Mouse (Mus musculus): ENCODE measurements around the gene Dnm3. TPM values are rescaled to one million over a fixed set of nuclear protein-coding genes. Genes with fewer than 3 reads are reported as not detected.

Gene Dnm3
- polyA plus RNA-seq (2012; rRNA removed) = 6.5 and 8.2 TPM in 2 replicates

- TF ChIP-seq POLR2A (IDR thresholded peaks at IDR 0.05; ENCODE audit: low read depth, low read length) = peak; percentile 72
- TF ChIP-seq CTCF (conservative IDR thresholded peaks at IDR 0.05; ENCODE audit: insufficient read depth, insufficient read length, low read depth, low read length) = peak; percentile 62; the same call in 1 of the 2 replicates
- Histone ChIP-seq H3K4me3 (ENCODE audit: insufficient read depth, low read depth, low read length) (peak within 1 kb of the TSS; percentile 72), H3K27ac (ENCODE audit: insufficient read depth, low read depth, low read length) (peak within 1 kb of the TSS; percentile 44; the same call in 1 of the 2 replicates), H3K4me1 (ENCODE audit: control insufficient read depth, insufficient read depth, low read length) (peaks cover 3% of the 10 kb centered on the region), H3K36me3 (ENCODE audit: control insufficient read depth, insufficient read depth, low read length) (no peaks in the 10 kb centered on the region), H3K27me3 (replicated peaks; ENCODE audit: control insufficient read depth, insufficient read depth, low read length) (no peaks in the 10 kb centered on the region)
- DNase-seq = peak; percentile 98
- under 1% methylated on average over 55 of the region's 56 CpGs for WGBS
These were observed at the start of gene Dnm3 for GRCm38 (mm10) chr1:162477246-162478209. Dnm3 (minus strand) TSS chr1:162478034.

- DNase-seq = peak; percentile 28
- Histone ChIP-seq H3K27me3 (replicated peaks; ENCODE audit: control insufficient read depth, insufficient read depth, low read length) (no peaks in the 10 kb centered on the region), H3K27ac (ENCODE audit: insufficient read depth, low read depth, low read length) (no peak overlapping the region), H3K4me3 (ENCODE audit: insufficient read depth, low read depth, low read length) (no peak overlapping the region), H3K36me3 (ENCODE audit: control insufficient read depth, insufficient read depth, low read length) (no peaks in the 10 kb centered on the region), H3K4me1 (ENCODE audit: control insufficient read depth, insufficient read depth, low read length) (no peaks in the 10 kb centered on the region)
- 43% methylated on average over 1 of the region's 1 CpGs for WGBS
- TF ChIP-seq POLR2A (IDR thresholded peaks at IDR 0.05; ENCODE audit: low read depth, low read length) (no peak), CTCF (conservative IDR thresholded peaks at IDR 0.05; ENCODE audit: insufficient read depth, insufficient read length, low read depth, low read length) (no peak)
These were observed 37.3 kb upstream of the Dnm3 start for GRCm38 (mm10) chr1:162515116-162515515.

GRCm38 (mm10) chr1:162510013-162510356 lies 32.2 kb upstream of the Dnm3 start:
- no peak for TF ChIP-seq CTCF (conservative IDR thresholded peaks at IDR 0.05; ENCODE audit: insufficient read depth, insufficient read length, low read depth, low read length)
- no peak for TF ChIP-seq POLR2A (IDR thresholded peaks at IDR 0.05; ENCODE audit: low read depth, low read length)
- Histone ChIP-seq H3K27me3 (replicated peaks; ENCODE audit: control insufficient read depth, insufficient read depth, low read length) (no peaks in the 10 kb centered on the region), H3K4me3 (ENCODE audit: insufficient read depth, low read depth, low read length) (no peak overlapping the region), H3K27ac (ENCODE audit: insufficient read depth, low read depth, low read length) (no peak overlapping the region), H3K36me3 (ENCODE audit: control insufficient read depth, insufficient read depth, low read length) (no peaks in the 10 kb centered on the region), H3K4me1 (ENCODE audit: control insufficient read depth, insufficient read depth, low read length) (no peaks in the 10 kb centered on the region)
- DNase-seq = no peak
- 91% methylated on average over 2 of the region's 2 CpGs for WGBS

DNA sequence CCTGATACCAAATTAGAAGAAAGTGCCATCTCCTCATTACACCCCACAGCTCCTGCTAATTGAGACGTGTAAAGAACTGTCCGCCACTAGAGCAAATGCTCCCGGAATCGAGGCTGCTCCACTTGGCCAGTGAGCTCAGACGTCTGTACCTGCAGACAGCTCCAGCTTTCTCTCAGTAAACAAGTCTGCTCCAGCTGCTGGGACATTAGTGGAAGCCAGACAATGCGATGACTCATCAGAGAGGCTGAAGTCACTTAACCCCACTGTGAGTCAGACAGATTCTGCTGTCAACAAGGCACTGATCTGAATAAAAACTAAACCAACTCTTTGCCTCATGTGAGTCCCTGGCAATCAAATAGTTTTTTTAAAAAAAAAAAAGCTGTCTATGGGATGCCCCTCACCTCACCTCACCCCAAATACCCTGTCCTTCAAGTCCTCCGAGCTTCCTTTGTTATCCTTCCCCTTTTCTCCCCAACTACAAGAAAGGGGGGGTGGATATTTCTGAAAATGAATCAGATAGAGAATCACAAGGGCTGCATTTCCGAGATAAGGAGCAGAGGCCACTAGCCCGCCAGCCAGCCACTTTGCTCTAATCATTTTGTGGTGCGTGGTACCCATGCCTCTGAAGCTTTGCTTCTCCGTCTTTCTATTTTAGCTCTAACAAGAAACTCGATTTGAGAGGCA lies 31.6 kb upstream of the Dnm3 start:
- peak; percentile 44 for DNase-seq
- H3K4me1 ChIP-seq (ENCODE audit: control insufficient read depth, insufficient read depth, low read length) = no peaks in the 10 kb centered on the region
- no peak overlapping the region for H3K27ac ChIP-seq (ENCODE audit: insufficient read depth, low read depth, low read length)
- H3K36me3 ChIP-seq (ENCODE audit: control insufficient read depth, insufficient read depth, low read length) = no peaks in the 10 kb centered on the region
- H3K27me3 ChIP-seq (replicated peaks; ENCODE audit: control insufficient read depth, insufficient read depth, low read length) = no peaks in the 10 kb centered on the region
- TF ChIP-seq POLR2A (IDR thresholded peaks at IDR 0.05; ENCODE audit: low read depth, low read length) (no peak), CTCF (conservative IDR thresholded peaks at IDR 0.05; ENCODE audit: insufficient read depth, insufficient read length, low read depth, low read length) (no peak)
- 52% methylated on average over 12 of the region's 12 CpGs for WGBS
- H3K4me3 ChIP-seq (ENCODE audit: insufficient read depth, low read depth, low read length) = no peak overlapping the region

DNA sequence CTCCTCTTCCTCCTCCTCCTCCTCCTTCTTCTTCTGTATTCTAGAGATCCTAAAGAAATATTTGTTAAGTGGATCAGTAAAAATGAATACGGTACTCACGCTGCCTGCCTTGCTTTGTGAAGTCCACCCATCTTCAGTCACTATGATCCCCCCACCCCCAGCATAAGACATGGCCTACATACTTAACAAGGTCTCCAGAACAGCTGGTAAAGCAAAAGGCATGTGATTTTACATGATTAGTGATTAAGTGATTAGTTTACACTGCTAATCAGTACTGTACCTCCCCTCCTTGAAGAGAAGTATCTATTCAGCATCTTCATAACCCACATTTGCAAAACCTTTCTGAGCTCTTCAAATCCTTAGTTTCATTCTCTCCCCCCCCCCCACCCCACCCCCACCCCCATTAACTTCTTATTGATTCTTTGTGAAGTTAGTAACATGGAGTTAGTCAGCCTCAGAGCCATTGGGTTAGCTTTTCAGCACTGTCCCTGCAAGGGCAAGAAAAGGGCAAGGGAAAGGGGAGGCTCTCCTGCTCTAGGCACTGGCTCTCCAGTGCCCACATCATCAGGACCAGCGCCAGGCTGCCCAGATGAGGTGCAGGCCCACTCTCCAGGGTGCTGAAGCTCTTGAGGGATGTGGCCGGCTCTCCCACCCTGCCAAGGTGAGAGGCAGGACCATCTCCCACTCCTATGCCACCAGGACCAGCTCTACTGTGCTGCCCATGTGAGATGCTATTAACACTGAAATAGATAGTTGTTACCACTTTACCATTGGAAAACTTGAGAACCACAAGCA lies 30.6 kb upstream of the Dnm3 start:
- no peak for TF ChIP-seq CTCF (conservative IDR thresholded peaks at IDR 0.05; ENCODE audit: insufficient read depth, insufficient read length, low read depth, low read length)
- TF ChIP-seq POLR2A (IDR thresholded peaks at IDR 0.05; ENCODE audit: low read depth, low read length) = no peak
- no peak for DNase-seq
- Histone ChIP-seq H3K27me3 (replicated peaks; ENCODE audit: control insufficient read depth, insufficient read depth, low read length) (no peaks in the 10 kb centered on the region), H3K4me1 (ENCODE audit: control insufficient read depth, insufficient read depth, low read length) (no peaks in the 10 kb centered on the region), H3K4me3 (ENCODE audit: insufficient read depth, low read depth, low read length) (no peak overlapping the region), H3K27ac (ENCODE audit: insufficient read depth, low read depth, low read length) (no peak overlapping the region), H3K36me3 (ENCODE audit: control insufficient read depth, insufficient read depth, low read length) (no peaks in the 10 kb centered on the region)
- 70% methylated on average over 4 of the region's 4 CpGs for WGBS

GRCm38 (mm10) chr1:162506516-162506915 lies 28.7 kb upstream of the Dnm3 start:
- Histone ChIP-seq H3K27me3 (replicated peaks; ENCODE audit: control insufficient read depth, insufficient read depth, low read length) (no peaks in the 10 kb centered on the region), H3K4me1 (ENCODE audit: control insufficient read depth, insufficient read depth, low read length) (no peaks in the 10 kb centered on the region), H3K4me3 (ENCODE audit: insufficient read depth, low read depth, low read length) (no peak overlapping the region), H3K27ac (ENCODE audit: insufficient read depth, low read depth, low read length) (no peak overlapping the region), H3K36me3 (ENCODE audit: control insufficient read depth, insufficient read depth, low read length) (no peaks in the 10 kb centered on the region)
- DNase-seq = no peak
- 77% methylated on average over 4 of the region's 4 CpGs for WGBS
- TF ChIP-seq CTCF (conservative IDR thresholded peaks at IDR 0.05; ENCODE audit: insufficient read depth, insufficient read length, low read depth, low read length) (no peak), POLR2A (IDR thresholded peaks at IDR 0.05; ENCODE audit: low read depth, low read length) (no peak)

All from kidney, adult 2 months (tissue).